Mouse (Mus musculus) midbrain, embryonic 16.5 days (tissue): ENCODE results near the gene Dbp. TPM values are rescaled to one million over a fixed set of nuclear protein-coding genes. Genes with fewer than 3 reads are reported as not detected.
A peak's percentile ranks its signal among the peaks of the same experiment; 100 is the strongest.

ENCODE experiments used
- ATAC-seq: fragments of 200-750 bp; cut with Nextera tagmentation; 2 replicates; pipeline ENCODE4 v1.8.0; 2017; ENCODE audit warnings: moderate TSS enrichment
- H3K27ac ChIP-seq: fragments of 300-500 bp; sonication (generic); 2 replicates; pipeline ENCODE4 v1.5.1; 2014; ENCODE audit warnings: mild to moderate bottlenecking, low read length, mixed read lengths
- H3K27me3 ChIP-seq: fragments of 300-500 bp; sonication (generic); 2 replicates; pipeline ENCODE4 v1.6.1; 2014; ENCODE audit warnings: low read depth, low read length, mixed read lengths; ENCODE audit not compliant: control insufficient read depth, insufficient read depth
- H3K36me3 ChIP-seq: fragments of 300-500 bp; sonication (generic); 2 replicates; pipeline ENCODE4 v1.6.1; 2014; ENCODE audit warnings: mild to moderate bottlenecking, low read length, moderate library complexity, mixed read lengths; ENCODE audit not compliant: control insufficient read depth, insufficient read depth
- H3K4me1 ChIP-seq: fragments of 300-500 bp; sonication (generic); 2 replicates; pipeline ENCODE4 v1.6.1; 2014; ENCODE audit warnings: mild to moderate bottlenecking, low read length, mixed read lengths; ENCODE audit not compliant: control insufficient read depth, insufficient read depth
- H3K4me2 ChIP-seq: fragments of 300-500 bp; sonication (generic); 2 replicates; pipeline ENCODE4 v1.6.1; 2014; ENCODE audit warnings: mild to moderate bottlenecking, low read length, mixed read lengths
- H3K4me3 ChIP-seq: fragments of 300-500 bp; sonication (generic); 2 replicates; pipeline ENCODE4 v1.5.1; 2014; ENCODE audit warnings: low read depth, mild to moderate bottlenecking, low read length, moderate library complexity, mixed read lengths
- H3K9ac ChIP-seq: fragments of 300-500 bp; sonication (generic); 2 replicates; pipeline ENCODE4 v1.6.1; 2014; ENCODE audit warnings: low read depth, low read length, mixed read lengths
- H3K9me3 ChIP-seq: fragments of 300-500 bp; sonication (generic); replicated peaks from 2 replicates; pipeline ENCODE4 v1.6.1; 2014; ENCODE audit warnings: mild to moderate bottlenecking, low read length, mixed read lengths; ENCODE audit not compliant: control insufficient read depth, poor library complexity, severe bottlenecking
- WGBS: fragments of 180-500 bp; shearing (Covaris S2); extraction: QIAGEN DNeasy Blood & Tissue Kit; methylation state at CpG from one replicate; pipeline ENCODE4 v1.1.7; 2014; 5-methylcytosine and 5-hydroxymethylcytosine counted together
- polyA plus RNA-seq: library from polyadenylated mRNA; unstranded; fragments of >200 nt; fragmentation: Nextera tagmentation; extraction: Ambion mirVana; gene quantifications from 2 replicates; pipeline ENCODE4 v1.2.1, GENCODE M21; 2015

The Dbp gene
- polyA plus RNA-seq, 1 experiment from 2014 or later, result 2.3 TPM

- peak overlapping the region; percentile 79 for H3K4me2 ChIP-seq
- WGBS, result 89% methylated on average over 10 of the region's 10 CpGs
Measured at GRCm38 (mm10) chr7:45719180-45719579, 14.3 kb downstream of the Dbp start.

DNA sequence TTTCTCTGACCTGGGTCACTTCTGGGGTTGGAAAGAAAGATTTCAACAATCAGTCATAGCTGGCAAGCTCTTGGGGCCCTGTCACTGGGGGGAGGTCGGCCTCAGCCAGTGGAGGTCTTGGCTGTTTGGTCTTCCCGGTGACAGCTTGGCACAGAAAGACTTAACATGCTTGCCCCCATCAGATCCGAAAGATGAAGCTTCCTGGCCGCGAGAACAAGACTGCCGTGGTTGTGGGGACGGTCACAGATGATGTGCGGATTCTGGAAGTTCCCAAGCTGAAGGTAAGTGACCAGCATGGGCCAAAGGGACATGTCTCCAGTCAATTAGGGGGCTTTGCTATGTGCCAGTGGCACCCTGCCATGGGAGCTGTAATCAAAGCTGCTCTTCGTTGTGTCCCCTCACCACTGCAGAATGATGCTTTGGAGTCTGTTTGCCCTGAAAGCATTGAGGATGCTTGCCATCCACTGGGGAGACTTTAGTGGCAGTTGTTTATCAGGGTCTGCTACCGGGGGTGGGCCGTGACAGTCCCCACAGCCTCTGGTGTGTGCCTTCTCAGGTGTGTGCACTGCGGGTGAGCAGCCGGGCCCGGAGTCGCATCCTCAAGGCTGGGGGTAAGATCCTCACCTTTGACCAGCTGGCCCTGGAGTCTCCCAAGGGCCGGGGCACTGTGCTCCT lies 15.0 kb downstream of the Dbp start:
- Histone ChIP-seq H3K4me1 (peaks cover 35% of the 10 kb centered on the region), H3K9me3 (no peaks in the 10 kb centered on the region), H3K36me3 (peaks cover 24% of the 10 kb centered on the region), H3K4me3 (no peak overlapping the region), H3K27ac (no peak overlapping the region), H3K4me2 (no peak overlapping the region), H3K9ac (0 out of 2 replicates have a peak overlapping the region, but pooled peaks have one; percentile 30), H3K27me3 (no peaks in the 10 kb centered on the region)
- no peak for ATAC-seq
- 91% methylated on average over 15 of the region's 16 CpGs for WGBS

More at GRCm38 (mm10) chr7:45719180-45719579, 14.3 kb downstream of the Dbp start:
- H3K9ac ChIP-seq, result 0 out of 2 replicates have a peak overlapping the region, but pooled peaks have one; percentile 30
- ATAC-seq, result no peak
- peaks cover 40% of the 10 kb centered on the region for H3K4me1 ChIP-seq
- no peaks in the 10 kb centered on the region for H3K9me3 ChIP-seq
- H3K36me3 ChIP-seq, result peaks cover 23% of the 10 kb centered on the region
- peak overlapping the region; percentile 78 for H3K4me3 ChIP-seq
- no peak overlapping the region for H3K27ac ChIP-seq
- H3K27me3 ChIP-seq, result no peaks in the 10 kb centered on the region

DNA sequence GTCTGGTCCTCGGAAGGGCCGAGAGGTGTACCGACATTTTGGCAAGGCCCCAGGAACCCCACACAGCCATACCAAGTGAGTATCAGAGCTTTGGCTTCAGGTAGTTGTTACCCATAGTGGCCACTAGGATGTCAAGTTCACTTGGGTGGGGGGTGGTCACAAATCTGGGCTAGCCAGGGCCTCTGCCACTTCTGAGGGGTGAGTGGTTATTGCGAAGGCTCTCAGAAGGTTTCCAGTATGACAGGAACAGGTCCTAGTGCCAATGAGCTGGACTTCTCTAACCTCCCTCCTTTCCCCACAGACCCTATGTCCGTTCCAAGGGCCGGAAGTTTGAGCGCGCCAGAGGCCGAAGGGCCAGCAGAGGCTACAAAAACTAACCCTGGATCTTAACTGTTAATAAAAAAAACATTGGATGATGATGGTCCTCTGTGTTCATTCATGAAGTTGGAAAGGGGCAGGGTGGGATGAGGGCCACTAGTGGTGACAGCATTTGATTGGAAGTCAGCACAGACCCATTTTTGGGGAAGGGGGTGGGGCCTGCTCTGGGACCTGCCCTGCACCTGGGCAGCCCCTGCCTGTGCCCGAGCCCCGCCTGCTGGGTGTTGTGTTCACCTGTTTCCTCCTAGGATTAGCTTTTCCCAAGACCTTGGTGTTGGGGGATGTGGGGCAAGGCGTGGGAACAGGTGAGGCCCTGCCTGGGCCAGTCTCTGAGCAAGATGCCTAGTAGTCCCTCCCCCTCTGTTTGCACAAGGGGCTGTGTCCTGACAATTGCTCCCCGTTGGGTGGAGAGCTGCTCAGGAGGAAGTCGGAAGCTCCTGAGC lies 15.7 kb downstream of the Dbp start, which contains the start of gene Fam83e:
Gene Fam83e (plus strand): TSS at position 800 of the 821 bp plus-strand sequence.
- WGBS, result 82% methylated on average over 13 of the region's 14 CpGs
- H3K4me3 ChIP-seq, result no peak within 1 kb of the TSS
- no peak within 1 kb of the TSS for H3K9ac ChIP-seq
- ATAC-seq, result no peak
- peaks cover 31% of the 10 kb centered on the region for H3K4me1 ChIP-seq
- H3K27ac ChIP-seq, result no peak within 1 kb of the TSS
- no peaks in the 10 kb centered on the region for H3K9me3 ChIP-seq
- H3K27me3 ChIP-seq, result no peaks in the 10 kb centered on the region
- H3K4me2 ChIP-seq, result no peak within 1 kb of the TSS
- H3K36me3 ChIP-seq, result peaks cover 26% of the 10 kb centered on the region

- Histone ChIP-seq H3K4me3 (no peak overlapping the region), H3K27ac (no peak overlapping the region), H3K36me3 (peaks cover 26% of the 10 kb centered on the region), H3K9me3 (no peaks in the 10 kb centered on the region), H3K4me2 (no peak overlapping the region), H3K27me3 (no peaks in the 10 kb centered on the region), H3K4me1 (peaks cover 25% of the 10 kb centered on the region), H3K9ac (no peak overlapping the region)
- WGBS, result 83% methylated on average over 7 of the region's 7 CpGs
- no peak for ATAC-seq
Measured at GRCm38 (mm10) chr7:45721234-45721571, 16.3 kb downstream of the Dbp start.

GRCm38 (mm10) chr7:45721642-45722347 lies 16.9 kb downstream of the Dbp start:
- Histone ChIP-seq H3K4me3 (no peak overlapping the region), H3K9ac (no peak overlapping the region), H3K9me3 (no peaks in the 10 kb centered on the region), H3K36me3 (peaks cover 26% of the 10 kb centered on the region), H3K27me3 (no peaks in the 10 kb centered on the region), H3K27ac (no peak overlapping the region), H3K4me1 (peaks cover 19% of the 10 kb centered on the region), H3K4me2 (no peak overlapping the region)
- no peak for ATAC-seq
- 58% methylated on average over 13 of the region's 13 CpGs for WGBS

DNA sequence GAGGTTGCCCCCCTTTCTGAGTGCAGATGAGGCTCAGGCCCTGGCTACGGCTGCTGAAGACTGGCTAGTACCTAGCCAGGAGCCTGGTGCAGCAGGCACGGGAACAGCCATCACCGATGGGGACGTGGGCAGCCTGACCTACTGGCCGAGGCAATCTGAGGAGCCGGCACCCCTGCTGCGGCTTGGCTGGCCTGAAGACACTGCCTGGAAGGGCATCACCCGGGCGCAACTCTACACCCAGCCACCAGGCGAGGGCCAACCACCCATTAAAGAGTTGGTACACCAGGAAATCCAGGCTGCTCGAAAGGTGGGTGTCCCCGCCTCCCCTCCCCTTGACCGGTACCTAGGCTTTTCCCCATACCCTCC lies 17.4 kb downstream of the Dbp start:
- no peak overlapping the region for H3K27ac ChIP-seq
- 83% methylated on average over 13 of the region's 13 CpGs for WGBS
- H3K4me1 ChIP-seq, result peaks cover 14% of the 10 kb centered on the region
- peaks cover 26% of the 10 kb centered on the region for H3K36me3 ChIP-seq
- H3K9ac ChIP-seq, result 0 out of 2 replicates have a peak overlapping the region, but pooled peaks have one; percentile 20
- no peaks in the 10 kb centered on the region for H3K27me3 ChIP-seq
- H3K4me2 ChIP-seq, result no peak overlapping the region
- no peaks in the 10 kb centered on the region for H3K9me3 ChIP-seq
- ATAC-seq, result no peak
- H3K4me3 ChIP-seq, result no peak overlapping the region

DNA sequence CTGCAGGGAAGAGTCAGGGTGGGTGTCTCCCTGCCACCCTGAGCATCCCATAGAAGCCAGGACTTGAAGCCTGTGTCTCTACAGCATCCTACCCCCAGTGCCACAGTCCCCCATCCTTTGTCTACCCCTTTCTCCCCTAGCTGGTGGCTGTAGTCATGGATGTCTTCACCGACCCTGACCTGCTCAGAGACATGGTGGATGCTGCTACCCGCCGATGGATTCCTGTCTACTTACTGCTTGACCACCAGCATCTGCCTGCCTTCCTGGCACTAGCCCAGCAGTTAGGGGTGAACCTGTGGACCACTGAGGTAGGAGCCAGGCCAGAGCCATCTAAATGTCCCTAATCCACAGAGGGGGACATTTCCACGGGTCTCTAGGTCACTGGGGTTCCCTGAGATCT lies 18.4 kb downstream of the Dbp start:
- WGBS, result 97% methylated on average over 4 of the region's 4 CpGs
- H3K9me3 ChIP-seq, result no peaks in the 10 kb centered on the region
- H3K36me3 ChIP-seq, result peaks cover 26% of the 10 kb centered on the region
- no peak for ATAC-seq
- H3K9ac ChIP-seq, result no peak overlapping the region
- H3K4me1 ChIP-seq, result peaks cover 14% of the 10 kb centered on the region
- H3K27ac ChIP-seq, result no peak overlapping the region
- H3K4me2 ChIP-seq, result no peak overlapping the region
- no peaks in the 10 kb centered on the region for H3K27me3 ChIP-seq
- H3K4me3 ChIP-seq, result no peak overlapping the region

GRCm38 (mm10) chr7:45723781-45724180 lies 18.9 kb downstream of the Dbp start:
- H3K27ac ChIP-seq, result no peak overlapping the region
- no peak overlapping the region for H3K4me2 ChIP-seq
- no peaks in the 10 kb centered on the region for H3K9me3 ChIP-seq
- 95% methylated on average over 14 of the region's 14 CpGs for WGBS
- no peak for ATAC-seq
- H3K9ac ChIP-seq, result no peak overlapping the region
- no peak overlapping the region for H3K4me3 ChIP-seq
- peaks cover 26% of the 10 kb centered on the region for H3K36me3 ChIP-seq
- peaks cover 10% of the 10 kb centered on the region for H3K4me1 ChIP-seq
- no peaks in the 10 kb centered on the region for H3K27me3 ChIP-seq
